Mouse (Mus musculus): ENCODE data around the gene Krtap4-6.

DNA sequence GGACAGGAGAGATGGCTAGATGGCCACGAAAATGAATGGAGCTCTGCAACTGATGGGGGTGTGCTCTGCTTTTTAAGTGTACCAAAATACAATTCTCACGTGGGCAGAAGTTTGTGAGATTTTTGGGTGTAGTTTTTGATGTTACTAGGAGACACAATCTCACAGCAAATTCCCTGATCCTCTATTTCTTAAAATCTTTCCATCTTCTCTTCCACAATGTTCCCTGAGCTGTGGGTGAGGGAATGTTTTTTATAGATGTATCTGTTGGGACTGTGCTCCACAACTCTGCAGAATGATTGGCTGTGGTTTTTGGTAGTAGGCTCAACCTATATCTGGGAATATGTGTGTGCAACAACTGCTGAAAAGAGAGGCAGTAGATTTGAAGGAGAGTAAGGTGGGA is 32.5 kb downstream of the Krtap4-6 start:
- no peak for TF ChIP-seq POLR2A (IDR thresholded peaks at IDR 0.05; ENCODE audit: insufficient read depth, low read depth, low read length)
- TF ChIP-seq CTCF (IDR thresholded peaks at IDR 0.05; ENCODE audit: insufficient read depth, low read depth, low read length): no peak
